Mouse (Mus musculus) heart, embryonic 10.5 days (tissue): ENCODE data around the gene Manea. TPM values are rescaled to one million over a fixed set of nuclear protein-coding genes. Genes with fewer than 3 reads are reported as not detected.
"Not testable (repeated sequence)": the region's sequence is repeated elsewhere in the genome, so short reads cannot be mapped to it uniquely, and the experiment has no call there.

Source experiments
- DNase-seq: peaks from one replicate; pipeline ENCODE4 v3.0.0-alpha.2; 2017; ENCODE audit warnings: low spot score
- H3K27ac ChIP-seq: fragments of 300-500 bp; sonication (generic); 2 replicates; pipeline ENCODE4 v1.5.1; 2016; ENCODE audit warnings: mild to moderate bottlenecking
- H3K27me3 ChIP-seq: fragments of 300-500 bp; sonication (generic); 2 replicates; pipeline ENCODE4 v1.6.1; 2016; ENCODE audit warnings: mild to moderate bottlenecking; ENCODE audit not compliant: poor library complexity, insufficient read depth, severe bottlenecking
- H3K36me3 ChIP-seq: fragments of 300-500 bp; sonication (generic); 2 replicates; pipeline ENCODE4 v1.6.1; 2016; ENCODE audit warnings: mild to moderate bottlenecking, moderate library complexity
- H3K4me1 ChIP-seq: fragments of 300-500 bp; sonication (generic); 2 replicates; pipeline ENCODE4 v1.6.1; 2016; ENCODE audit warnings: mild to moderate bottlenecking
- H3K4me3 ChIP-seq: fragments of 300-500 bp; sonication (generic); 2 replicates; pipeline ENCODE4 v1.5.1; 2016; ENCODE audit warnings: mild to moderate bottlenecking, moderate library complexity
- H3K9me3 ChIP-seq: fragments of 300-500 bp; sonication (generic); 2 replicates; pipeline ENCODE4 v1.6.1; 2016; ENCODE audit warnings: mild to moderate bottlenecking, moderate library complexity
- WGBS: fragments of 180-500 bp; shearing (Covaris S2); methylation state at CpG from one replicate; pipeline ENCODE4 v1.1.7; 2016; 5-methylcytosine and 5-hydroxymethylcytosine counted together
- polyA plus RNA-seq: library from polyadenylated mRNA; unstranded; fragments of >200 nt; fragmentation: Nextera tagmentation; extraction: Ambion mirVana; gene quantifications from 2 replicates; pipeline ENCODE4 v1.2.1, GENCODE M21; 2016

The Manea gene
- polyA plus RNA-seq, result 15.2 and 18.7 TPM in 2 replicates

DNA sequence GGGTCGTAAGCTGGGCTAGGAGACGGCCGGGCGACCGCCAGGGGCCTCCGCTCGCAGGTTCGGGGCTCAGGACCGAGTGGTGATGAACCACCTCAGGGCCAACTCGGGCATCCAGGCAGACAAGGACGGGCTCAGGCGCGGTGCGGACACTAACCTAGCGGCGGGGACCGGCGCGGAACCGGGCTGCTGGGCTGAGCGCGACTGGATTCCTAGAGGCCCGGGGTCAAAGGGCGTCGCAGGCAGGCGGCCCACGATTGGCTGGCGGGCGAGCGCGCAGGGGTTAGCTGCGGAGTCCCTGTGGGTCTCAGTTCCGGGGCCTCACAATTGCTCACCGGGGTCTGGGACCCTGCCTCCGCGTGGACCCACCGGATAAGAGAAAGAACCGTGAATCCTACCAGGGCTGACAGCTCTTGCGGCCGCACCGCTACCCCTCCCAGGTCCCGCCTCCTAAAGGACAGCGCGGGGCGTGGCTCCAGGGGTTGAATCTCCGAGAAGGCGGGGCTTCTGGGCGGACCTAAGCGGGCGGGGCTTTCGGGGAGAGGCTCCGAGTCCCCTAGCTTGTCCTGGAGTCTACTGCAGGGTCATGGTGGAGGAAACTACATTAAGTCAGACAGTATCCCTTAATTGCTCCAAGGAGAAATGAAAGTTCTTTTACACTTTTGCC lies at the start of gene Manea:
Gene Manea, minus strand, starts transcription at position 449 of the 664 bp plus-strand sequence.
- Histone ChIP-seq H3K4me1 (no peaks in the 10 kb centered on the region), H3K27me3 (no peaks in the 10 kb centered on the region), H3K4me3 (peak within 1 kb of the TSS; percentile 87), H3K9me3 (no peaks in the 10 kb centered on the region), H3K36me3 (no peaks in the 10 kb centered on the region), H3K27ac (peak within 1 kb of the TSS; percentile 95)
- peak; percentile 97 for DNase-seq
- WGBS, result under 1% methylated on average over 52 of the region's 52 CpGs

DNA sequence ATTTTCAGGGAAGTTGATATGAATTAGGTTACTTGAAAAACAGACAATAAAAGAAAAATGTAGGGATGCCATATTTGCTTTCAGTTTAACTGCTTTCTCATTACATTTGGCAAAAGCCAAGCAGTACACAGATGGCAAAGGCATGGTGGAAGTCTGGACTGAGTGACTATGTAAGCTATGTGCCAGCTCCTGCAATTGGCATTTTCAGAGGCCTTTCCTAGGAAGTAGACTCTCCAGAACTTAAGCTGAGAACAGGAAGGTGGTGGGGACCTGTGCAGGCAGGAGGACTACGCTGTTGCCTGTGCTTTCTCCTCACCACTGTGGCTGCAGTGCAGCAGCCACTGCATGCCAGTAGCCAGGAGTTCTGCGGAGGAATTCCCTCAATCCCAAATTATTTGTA lies 7.9 kb upstream of the Manea start:
- no peak for DNase-seq
- H3K36me3 ChIP-seq, result no peaks in the 10 kb centered on the region
- no peak overlapping the region for H3K27ac ChIP-seq
- H3K4me1 ChIP-seq, result no peaks in the 10 kb centered on the region
- no peaks in the 10 kb centered on the region for H3K27me3 ChIP-seq
- no peaks in the 10 kb centered on the region for H3K9me3 ChIP-seq
- H3K4me3 ChIP-seq, result no peak overlapping the region
- WGBS, result 83% methylated on average over 2 of the region's 2 CpGs

DNA sequence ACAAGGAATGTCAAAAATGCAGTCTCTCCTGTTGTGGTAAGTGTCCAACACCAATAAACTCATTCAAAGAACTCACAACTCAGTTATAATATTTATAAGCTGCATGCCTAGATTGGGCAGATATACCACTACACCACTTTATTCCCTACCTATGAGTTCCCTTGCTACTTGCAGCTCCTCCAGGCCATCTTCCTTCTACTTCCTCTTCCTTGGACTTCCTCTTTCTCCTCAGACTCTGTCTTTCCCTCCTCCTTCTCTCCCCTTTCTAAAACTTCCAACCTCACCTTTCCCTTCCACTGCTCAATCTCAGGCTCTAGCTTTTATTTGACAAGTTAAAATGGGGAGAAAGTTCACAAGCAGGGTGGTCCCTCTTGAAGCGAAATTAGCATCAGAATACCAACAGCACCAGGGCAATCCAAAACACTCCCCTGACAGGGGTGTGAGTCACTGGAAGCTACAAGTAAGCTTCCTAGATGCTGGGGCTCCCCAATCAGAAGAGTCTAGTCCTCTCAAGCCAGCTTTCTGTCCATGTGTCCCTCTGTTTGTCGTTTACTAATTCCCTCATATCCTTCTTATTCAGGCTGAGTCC lies 7.0 kb upstream of the Manea start:
- no peak for DNase-seq
- 25% methylated on average over 2 of the region's 2 CpGs for WGBS
- H3K4me1 ChIP-seq, result no peaks in the 10 kb centered on the region
- H3K27ac ChIP-seq, result no peak overlapping the region
- no peaks in the 10 kb centered on the region for H3K27me3 ChIP-seq
- H3K36me3 ChIP-seq, result no peaks in the 10 kb centered on the region
- H3K9me3 ChIP-seq, result no peaks in the 10 kb centered on the region
- no peak overlapping the region for H3K4me3 ChIP-seq

DNA sequence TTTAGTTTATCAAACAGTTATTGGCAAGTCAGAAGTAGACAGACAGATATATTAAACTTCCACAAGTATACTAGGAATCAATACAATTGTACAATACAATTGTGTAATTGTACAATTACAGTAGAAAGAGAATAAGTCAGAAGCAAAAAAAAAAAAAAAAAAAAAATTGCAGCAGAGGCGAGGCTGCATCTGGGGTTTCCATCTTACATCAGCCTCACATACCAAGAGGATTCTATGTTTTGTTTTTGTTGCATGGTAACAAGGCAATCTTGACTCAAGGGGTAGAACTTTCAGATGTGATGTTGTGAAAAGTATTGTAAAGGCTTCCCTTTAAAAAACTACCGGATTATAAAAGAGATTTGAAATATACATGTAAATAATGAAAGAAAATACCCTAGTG lies 548 bp upstream of the Manea start:
- 63% methylated on average over 2 of the region's 2 CpGs for WGBS
- DNase-seq, result no peak
- no peaks in the 10 kb centered on the region for H3K4me1 ChIP-seq
- H3K27me3 ChIP-seq, result no peaks in the 10 kb centered on the region
- no peaks in the 10 kb centered on the region for H3K9me3 ChIP-seq
- H3K27ac ChIP-seq, result no peak overlapping the region
- H3K36me3 ChIP-seq, result no peaks in the 10 kb centered on the region
- 0 out of 2 replicates have a peak overlapping the region, but pooled peaks have one; percentile 87 for H3K4me3 ChIP-seq

DNA sequence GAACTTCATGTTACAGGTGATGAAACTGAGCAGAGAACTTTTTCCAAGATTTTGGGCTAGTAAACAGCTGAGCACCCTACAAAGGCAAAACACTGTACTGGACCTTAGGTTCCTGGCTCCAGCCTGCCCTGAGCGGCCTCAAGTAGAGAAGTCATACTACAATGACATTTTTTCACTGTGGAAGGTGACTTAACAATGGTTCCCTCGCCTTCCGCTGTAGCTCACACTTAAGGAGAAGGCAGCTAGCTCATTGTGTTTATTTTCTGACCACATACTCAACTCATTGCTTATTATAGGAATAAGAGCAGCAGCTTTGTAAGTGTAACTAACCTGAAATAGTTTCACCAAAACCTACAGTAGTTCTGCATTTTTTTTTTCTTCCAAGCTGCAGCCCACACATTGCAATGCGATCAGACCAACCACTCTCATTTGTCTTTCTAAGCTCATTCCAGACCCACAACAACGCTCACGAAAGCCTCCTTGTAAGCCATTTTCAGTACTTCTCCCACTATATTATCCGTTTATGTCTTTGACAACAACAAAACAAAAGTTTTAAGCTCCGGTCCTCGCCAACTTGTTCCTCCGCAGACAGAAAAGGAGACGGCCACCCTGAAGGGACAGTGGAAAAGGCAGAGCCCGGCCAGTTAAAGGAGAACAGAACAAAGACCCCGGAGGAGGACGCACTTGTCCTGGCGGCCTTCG lies 799 bp downstream of the Manea start:
- no peaks in the 10 kb centered on the region for H3K27me3 ChIP-seq
- H3K27ac ChIP-seq, result peak overlapping the region; percentile 95
- WGBS, result 3% methylated on average over 16 of the region's 16 CpGs
- H3K4me3 ChIP-seq, result peak overlapping the region; percentile 87
- H3K36me3 ChIP-seq, result no peaks in the 10 kb centered on the region
- H3K9me3 ChIP-seq, result no peaks in the 10 kb centered on the region
- no peak for DNase-seq
- H3K4me1 ChIP-seq, result no peaks in the 10 kb centered on the region

DNA sequence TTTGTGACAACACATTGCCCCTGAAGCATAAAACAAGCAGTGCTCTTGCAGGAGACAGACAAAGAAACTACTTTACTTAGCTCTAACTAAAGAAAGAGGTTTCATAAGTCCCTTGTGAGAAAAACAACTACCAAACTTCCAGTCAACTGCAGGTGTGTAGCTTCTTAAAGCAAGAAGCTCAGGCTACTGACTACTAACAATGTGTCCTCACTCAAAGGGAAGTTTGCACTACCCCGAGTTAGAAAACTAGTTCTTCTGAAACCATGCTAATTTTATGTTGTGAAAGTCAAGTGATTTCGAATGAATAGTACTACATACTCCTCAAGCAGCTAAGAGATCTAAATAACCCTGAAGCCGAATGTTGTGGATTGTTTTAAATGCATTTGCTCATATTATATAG lies 1.6 kb downstream of the Manea start:
- Histone ChIP-seq H3K27me3 (no peaks in the 10 kb centered on the region), H3K4me1 (no peaks in the 10 kb centered on the region), H3K4me3 (peak overlapping the region; percentile 87), H3K27ac (0 out of 2 replicates have a peak overlapping the region, but pooled peaks have one; percentile 36), H3K36me3 (0 out of 2 replicates have a peak, but pooled peaks cover 4% of the 10 kb centered on the region), H3K9me3 (no peaks in the 10 kb centered on the region)
- 78% methylated on average over 3 of the region's 3 CpGs for WGBS
- DNase-seq, result no peak

DNA sequence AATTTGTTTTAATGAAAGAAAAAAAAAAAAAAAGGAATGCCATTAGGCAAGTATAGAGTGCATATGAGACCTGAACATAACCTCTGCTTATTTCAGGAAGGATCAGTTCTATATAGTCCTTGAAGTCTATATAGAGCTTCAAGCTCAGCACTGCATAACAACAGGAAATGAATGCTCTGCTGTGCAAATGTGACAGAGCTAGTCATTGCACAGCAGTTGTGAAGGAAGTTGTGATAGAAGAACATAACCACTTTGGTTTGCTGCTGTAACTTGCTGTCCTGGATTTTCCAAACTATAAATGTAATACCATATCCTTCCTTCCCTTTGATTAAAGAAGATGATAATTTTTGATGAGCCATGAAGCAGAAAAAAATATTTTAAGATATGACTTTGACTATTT lies 4.3 kb downstream of the Manea start:
- no peak for DNase-seq
- no peaks in the 10 kb centered on the region for H3K27me3 ChIP-seq
- no peaks in the 10 kb centered on the region for H3K9me3 ChIP-seq
- no peak overlapping the region for H3K4me3 ChIP-seq
- 0 out of 2 replicates have a peak, but pooled peaks cover 7% of the 10 kb centered on the region for H3K36me3 ChIP-seq
- no peak overlapping the region for H3K27ac ChIP-seq
- no peaks in the 10 kb centered on the region for H3K4me1 ChIP-seq

DNA sequence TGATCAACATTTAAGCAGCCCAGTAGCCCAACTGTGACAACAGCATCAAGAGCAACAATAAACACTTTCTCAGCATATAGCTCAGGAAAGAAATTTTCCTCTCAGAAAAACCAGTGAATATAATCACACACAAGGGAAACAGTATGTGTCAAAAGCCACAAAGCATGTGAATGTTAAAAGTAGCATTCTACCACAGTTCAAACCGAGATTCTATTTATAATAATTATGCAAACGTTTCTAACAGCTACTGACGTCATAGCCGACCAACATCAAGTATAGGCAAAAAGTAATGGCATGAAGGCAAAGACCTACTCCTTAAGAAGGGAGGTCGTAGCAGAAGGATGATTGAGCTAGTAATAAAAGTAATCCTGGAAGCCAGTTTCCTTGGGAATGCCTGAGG lies 8.1 kb downstream of the Manea start:
- no peak for DNase-seq
- H3K27ac ChIP-seq, result no peak overlapping the region
- H3K36me3 ChIP-seq, result peaks cover 9% of the 10 kb centered on the region; the same call in 1 of the 2 replicates
- H3K9me3 ChIP-seq, result no peaks in the 10 kb centered on the region
- no peak overlapping the region for H3K4me3 ChIP-seq
- no peaks in the 10 kb centered on the region for H3K27me3 ChIP-seq
- 86% methylated on average over 5 of the region's 5 CpGs for WGBS
- no peaks in the 10 kb centered on the region for H3K4me1 ChIP-seq

DNA sequence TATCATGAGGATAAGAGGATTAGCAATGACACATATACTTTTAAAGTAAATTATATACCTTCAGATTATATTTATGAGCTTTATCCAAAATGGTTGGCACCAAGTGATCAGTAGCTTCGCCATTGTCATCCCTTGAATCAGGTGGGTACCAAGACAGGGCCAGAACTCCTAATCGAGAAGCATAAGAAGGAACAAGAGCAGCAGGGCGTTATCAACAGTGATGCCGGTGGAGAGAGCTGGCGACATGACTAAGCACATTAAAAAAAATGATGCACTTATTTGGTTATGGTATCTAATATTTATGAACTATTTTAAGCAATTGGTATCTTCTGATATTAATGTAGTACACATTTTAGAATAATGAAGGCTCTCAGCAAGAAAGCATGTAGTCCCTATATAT lies 10.1 kb downstream of the Manea start:
- Histone ChIP-seq H3K27ac (no peak overlapping the region), H3K9me3 (no peaks in the 10 kb centered on the region), H3K27me3 (no peaks in the 10 kb centered on the region), H3K4me1 (no peaks in the 10 kb centered on the region), H3K36me3 (peaks cover 9% of the 10 kb centered on the region; the same call in 1 of the 2 replicates), H3K4me3 (no peak overlapping the region)
- DNase-seq, result no peak
- WGBS, result 93% methylated on average over 5 of the region's 5 CpGs

DNA sequence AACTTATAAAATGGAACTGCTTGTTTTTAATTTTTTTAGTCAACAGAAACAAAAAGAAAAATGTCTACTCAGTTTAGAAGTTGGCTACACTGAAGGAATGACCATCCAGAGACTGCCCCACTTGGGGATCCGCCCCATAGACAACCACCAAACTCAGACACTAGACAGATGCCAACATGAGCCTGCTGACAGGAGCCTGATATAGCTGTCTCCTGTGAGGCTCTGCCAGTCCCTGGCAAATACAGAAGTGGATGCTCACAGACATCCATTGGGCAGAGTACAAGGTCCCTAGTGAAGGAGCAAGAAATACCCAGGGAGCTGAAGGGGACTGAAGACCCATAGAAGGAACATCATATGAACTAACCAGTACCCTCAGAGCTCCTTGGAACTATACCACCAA lies 42.0 kb downstream of the Manea start:
- not testable (repeated sequence) for DNase-seq, H3K4me1 ChIP-seq, H3K4me3 ChIP-seq, H3K9me3 ChIP-seq, H3K27ac ChIP-seq, H3K27me3 ChIP-seq, H3K36me3 ChIP-seq
- WGBS, result 66% methylated on average over 1 of the region's 1 CpGs

DNA sequence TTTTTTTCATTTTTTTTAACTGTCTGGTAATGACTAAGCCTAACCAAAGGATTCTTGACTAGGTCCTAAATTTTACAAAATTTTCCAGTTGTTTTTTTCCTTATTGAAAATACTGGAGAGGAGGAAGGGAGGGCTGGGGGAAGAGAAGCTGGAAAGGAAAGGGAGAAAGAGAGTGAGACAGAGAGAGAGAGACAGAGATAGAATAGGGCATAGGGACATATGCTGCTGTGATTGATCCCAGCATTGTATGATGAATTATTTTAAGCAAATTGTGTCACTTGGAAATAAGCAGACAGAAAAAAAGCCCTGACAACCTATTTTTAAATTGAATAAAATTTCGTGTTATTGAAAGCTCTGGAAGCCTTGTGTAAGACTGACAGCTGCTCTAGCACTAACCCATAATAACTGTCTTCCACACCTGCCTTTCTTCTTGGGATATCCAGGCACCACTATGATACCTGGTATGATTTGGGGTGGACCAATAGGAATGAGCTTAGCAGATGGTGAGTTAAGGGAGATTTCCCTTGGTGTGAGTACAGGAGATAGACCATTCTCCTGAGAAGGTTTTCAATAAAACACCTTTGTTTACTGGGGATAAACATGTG lies 69.5 kb downstream of the Manea start:
- WGBS, result 36% methylated on average over 1 of the region's 1 CpGs
- no peak overlapping the region for H3K4me3 ChIP-seq
- H3K27me3 ChIP-seq, result no peaks in the 10 kb centered on the region
- no peak overlapping the region for H3K27ac ChIP-seq
- no peak for DNase-seq
- H3K9me3 ChIP-seq, result no peaks in the 10 kb centered on the region
- no peaks in the 10 kb centered on the region for H3K4me1 ChIP-seq
- H3K36me3 ChIP-seq, result no peaks in the 10 kb centered on the region

DNA sequence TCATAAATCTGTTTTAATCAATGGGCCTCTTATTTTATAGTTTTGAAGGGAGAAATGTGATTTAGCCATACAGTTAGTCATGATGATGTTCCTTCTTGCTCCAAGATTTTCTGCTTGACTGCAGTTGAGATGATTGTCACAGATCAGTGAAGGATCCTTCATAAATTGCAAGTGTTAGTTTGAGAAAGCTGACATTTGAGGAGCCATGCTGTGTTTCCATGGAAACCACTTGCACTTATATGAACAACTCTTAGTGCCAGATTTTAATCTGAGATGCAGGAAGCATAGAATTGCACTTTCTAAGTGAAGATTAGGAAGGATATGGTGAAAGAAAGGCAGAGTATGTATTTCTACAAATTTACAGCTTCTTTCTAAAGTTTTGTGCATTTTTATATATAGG lies 70.4 kb downstream of the Manea start:
- Histone ChIP-seq H3K4me1 (no peaks in the 10 kb centered on the region), H3K36me3 (no peaks in the 10 kb centered on the region), H3K4me3 (no peak overlapping the region), H3K27me3 (no peaks in the 10 kb centered on the region), H3K9me3 (no peaks in the 10 kb centered on the region), H3K27ac (no peak overlapping the region)
- no peak for DNase-seq

DNA sequence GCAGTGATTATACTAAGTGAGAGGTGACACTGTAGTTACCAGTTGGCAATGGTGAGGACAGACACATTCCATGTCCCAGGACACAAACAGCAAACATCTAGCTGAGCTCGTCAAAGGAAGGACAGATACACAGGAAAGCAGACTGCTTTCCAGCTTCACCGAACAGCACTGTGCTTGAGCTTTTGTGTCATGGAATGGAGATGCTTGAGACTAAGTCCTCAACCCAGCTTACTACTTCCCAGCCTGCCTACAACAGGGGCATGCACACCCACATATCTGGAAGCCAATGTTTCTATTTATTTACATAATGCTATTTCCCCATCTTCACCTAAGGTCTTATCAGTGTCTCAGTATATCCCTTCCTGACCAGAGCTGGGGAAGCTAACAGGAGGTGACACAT lies 70.9 kb downstream of the Manea start:
- Histone ChIP-seq H3K27ac (no peak overlapping the region), H3K4me1 (no peaks in the 10 kb centered on the region), H3K36me3 (no peaks in the 10 kb centered on the region), H3K9me3 (no peaks in the 10 kb centered on the region), H3K4me3 (no peak overlapping the region), H3K27me3 (no peaks in the 10 kb centered on the region)
- WGBS, result 57% methylated on average over 2 of the region's 2 CpGs
- DNase-seq, result no peak
